Mouse (Mus musculus): ENCODE results near the gene Gga3.
A peak's percentile ranks its signal among the peaks of the same experiment; 100 is the strongest.

Gene Gga3

DNA sequence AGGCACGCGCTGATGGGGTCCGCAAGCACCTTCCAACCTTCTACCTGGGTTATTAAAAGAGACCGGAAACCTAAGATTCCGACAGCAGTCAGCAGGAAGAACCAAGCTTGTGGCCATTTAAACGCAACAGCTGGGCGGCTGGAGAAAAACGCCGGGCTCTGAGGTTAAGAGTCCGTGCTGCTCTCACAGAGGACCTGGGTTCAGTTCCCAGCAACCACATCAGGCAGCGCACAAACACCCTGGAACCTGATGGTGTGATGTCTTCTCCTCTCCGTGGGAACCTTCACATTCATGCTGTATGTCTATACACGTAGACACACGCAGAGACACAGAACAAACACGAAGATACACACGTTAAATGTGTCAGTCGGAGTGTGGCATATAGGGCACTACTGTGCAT lies 48.1 kb downstream of the Gga3 start:
- DNase-seq: no peak

DNA sequence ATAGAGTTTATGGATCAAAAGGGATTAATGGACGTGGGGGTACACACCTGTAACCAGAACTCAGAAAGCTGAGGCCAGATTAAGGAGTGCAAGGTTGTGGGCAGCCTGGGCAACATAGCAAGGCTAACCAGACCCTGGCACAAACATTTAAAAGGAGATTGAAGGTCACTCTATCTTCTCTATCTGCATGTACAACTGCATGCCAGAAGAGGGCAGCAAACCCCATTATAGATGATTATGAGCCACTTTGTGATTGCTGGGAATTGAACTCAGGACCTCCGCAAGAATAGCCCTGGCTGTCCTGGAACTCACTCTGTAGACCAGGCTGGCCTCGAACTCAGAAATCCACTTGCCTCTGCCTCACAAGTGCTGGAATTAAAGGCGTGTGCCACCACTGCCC lies 51.1 kb downstream of the Gga3 start:
- peak; percentile 24 for DNase-seq

DNA sequence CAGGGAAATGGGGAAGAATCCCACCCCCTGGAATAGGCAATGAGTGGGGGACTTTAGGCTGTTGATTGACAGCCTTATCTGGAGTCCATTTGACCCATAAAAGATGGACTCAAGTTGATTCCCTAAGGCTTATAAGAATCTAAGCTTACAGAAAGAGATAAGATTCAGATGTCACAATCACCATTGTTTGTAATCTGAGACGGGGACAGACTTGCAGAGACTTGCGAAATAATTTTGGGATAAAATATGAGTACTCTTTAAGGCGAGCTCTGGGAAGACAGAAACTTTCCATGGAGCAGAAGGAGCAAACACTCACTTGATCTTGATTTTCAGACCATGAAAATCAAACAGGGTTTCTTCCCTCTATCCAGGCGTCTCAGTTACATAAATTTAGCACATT lies 60.3 kb downstream of the Gga3 start:
- no peak for DNase-seq

DNA sequence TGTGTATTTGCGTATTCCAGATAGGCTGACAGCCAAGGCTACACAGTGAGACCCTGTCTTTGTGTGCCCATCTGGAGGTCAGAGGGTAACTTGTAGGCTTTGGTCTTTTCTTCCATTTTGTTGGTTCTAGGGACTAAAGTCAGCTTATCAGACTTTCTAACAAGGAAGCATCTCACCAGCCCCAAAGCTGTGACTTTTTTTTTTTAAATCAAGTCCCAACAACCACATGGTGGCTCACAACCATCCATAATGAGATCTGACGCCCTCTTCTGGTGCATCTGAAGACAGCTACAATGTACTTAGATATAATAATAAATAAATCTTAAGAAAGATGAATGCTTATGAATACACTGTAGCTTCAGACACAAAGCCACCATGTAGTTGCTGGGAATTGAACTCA lies 65.8 kb downstream of the Gga3 start:
- no peak for DNase-seq

DNA sequence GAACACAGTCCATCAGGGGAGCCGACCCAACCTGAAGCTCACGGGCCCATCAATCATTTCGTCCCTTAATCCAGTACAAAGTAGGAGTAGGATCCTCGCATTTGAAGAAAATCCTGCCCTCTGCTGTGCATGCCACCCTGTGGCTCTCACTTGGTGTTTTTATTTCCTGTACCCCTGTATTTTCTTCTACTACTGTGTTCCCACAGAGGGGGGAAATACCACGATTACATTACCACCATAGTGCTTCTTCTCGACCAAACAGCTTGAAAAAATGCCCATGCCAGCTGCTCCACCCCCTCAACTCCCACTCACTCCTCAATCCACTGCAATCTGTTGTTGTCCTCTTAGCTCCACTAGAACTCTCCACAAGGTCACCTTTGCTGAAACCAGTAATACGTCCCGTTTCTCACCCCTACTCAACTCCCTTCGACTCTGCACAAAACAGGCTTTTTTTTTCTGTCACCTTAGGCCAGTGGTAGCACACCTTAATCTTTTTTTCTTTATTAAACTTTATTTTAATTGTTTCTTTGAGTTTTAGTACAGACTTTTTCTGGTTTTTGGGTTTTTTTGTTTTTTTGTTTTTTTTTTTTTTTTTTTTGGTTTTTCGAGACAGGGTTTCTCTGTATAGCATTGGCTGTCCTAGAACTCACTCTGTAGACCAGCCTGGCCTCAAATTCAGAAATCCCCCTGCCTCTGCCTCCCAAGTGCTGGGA lies 66.8 kb downstream of the Gga3 start:
- DNase-seq: peak; percentile 42

DNA sequence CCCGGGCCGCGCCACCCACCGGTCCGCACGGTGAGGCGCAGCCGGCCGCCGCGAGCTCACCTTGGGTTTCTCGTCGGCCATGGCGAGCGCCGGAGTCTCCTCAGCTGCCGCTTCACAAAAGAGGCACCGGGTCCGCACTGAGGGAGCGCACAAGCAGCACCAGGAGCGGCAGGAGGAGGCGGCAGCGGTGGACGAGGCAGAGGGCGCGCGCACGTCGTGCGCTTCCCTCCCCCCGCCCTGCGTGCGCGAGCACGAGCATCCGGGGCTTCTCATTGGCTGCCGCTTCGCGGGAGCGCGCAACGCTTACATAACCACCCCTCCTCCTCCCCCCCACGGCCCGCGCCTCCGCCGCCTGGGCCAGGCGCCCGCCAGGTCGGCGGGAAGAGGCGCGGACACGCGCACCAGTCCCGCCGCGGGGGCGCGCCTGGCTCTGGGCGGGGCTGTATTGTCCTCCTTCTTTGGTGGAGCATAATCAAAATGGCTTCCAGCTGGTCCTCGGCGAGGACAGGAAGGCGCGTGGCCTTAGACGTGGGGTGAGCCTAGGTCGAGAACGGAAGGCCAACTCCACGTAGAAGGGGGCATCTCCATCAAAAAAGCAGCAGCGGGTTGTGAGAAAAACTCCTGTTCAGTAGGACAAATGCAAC lies 67.7 kb downstream of the Gga3 start, which contains the start of gene Sumo2:
Sumo2 (minus strand) TSS at position 239 of the 644 bp plus-strand sequence.
- peak; percentile 99 for DNase-seq

- peak; percentile 81 for DNase-seq
Measured at GRCm38 (mm10) chr11:115535401-115536037, 68.3 kb downstream of the Gga3 start.

GRCm38 (mm10) chr11:115534759-115535371 lies 69.0 kb downstream of the Gga3 start:
- DNase-seq: peak; percentile 30
